Mouse (Mus musculus) kidney, postnatal 10 days (tissue): ENCODE results near the gene Prrx2.
A peak's percentile ranks its signal among the peaks of the same experiment; 100 is the strongest.
"Not testable (repeated sequence)": the region's sequence is repeated elsewhere in the genome, so short reads cannot be mapped to it uniquely, and the experiment has no call there.

Experiments used
- DNase-seq: peaks from one replicate; pipeline ENCODE4 v3.0.0; 2021; ENCODE audit warnings: mixed read lengths

The Prrx2 gene

GRCm38 (mm10) chr2:30914836-30915235, 80.1 kb downstream of the Prrx2 start:
- DNase-seq = no peak

- DNase-seq = no peak
These were observed 80.6 kb downstream of the Prrx2 start for GRCm38 (mm10) chr2:30915376-30915775.

- not testable (repeated sequence) for DNase-seq
These were observed 81.2 kb downstream of the Prrx2 start for GRCm38 (mm10) chr2:30915933-30916332.

GRCm38 (mm10) chr2:30917649-30918048, 82.9 kb downstream of the Prrx2 start:
- no peak for DNase-seq

- no peak for DNase-seq
These were observed 83.4 kb downstream of the Prrx2 start for GRCm38 (mm10) chr2:30918126-30918525.

- peak; percentile 48 for DNase-seq
These were observed 84.1 kb downstream of the Prrx2 start for GRCm38 (mm10) chr2:30918780-30919329.

GRCm38 (mm10) chr2:30920216-30920615, 85.4 kb downstream of the Prrx2 start:
- DNase-seq = no peak

- no peak for DNase-seq
These were observed 88.3 kb downstream of the Prrx2 start for GRCm38 (mm10) chr2:30923099-30923498.

GRCm38 (mm10) chr2:30925181-30925580, 90.4 kb downstream of the Prrx2 start:
- no peak for DNase-seq

- DNase-seq = no peak
These were observed 91.6 kb downstream of the Prrx2 start for GRCm38 (mm10) chr2:30926381-30926780.

GRCm38 (mm10) chr2:30927151-30927781, 92.5 kb downstream of the Prrx2 start:
- DNase-seq = no peak

GRCm38 (mm10) chr2:30927844-30928628, 93.3 kb downstream of the Prrx2 start:
- peak; percentile 93 for DNase-seq

GRCm38 (mm10) chr2:30928893-30929482, 94.2 kb downstream of the Prrx2 start:
- DNase-seq = no peak

- peak; percentile 85 for DNase-seq
These were observed 94.8 kb downstream of the Prrx2 start, which contains the start of gene Ptges for GRCm38 (mm10) chr2:30929483-30930045. Ptges (minus strand) TSS chr2:30929863.

GRCm38 (mm10) chr2:30930846-30931245, 96.1 kb downstream of the Prrx2 start:
- DNase-seq = not testable (repeated sequence)
